Mouse (Mus musculus) G1E-ER4 (cell line): Measurements from ENCODE around the gene C1qtnf2. TPM values are rescaled to one million over a fixed set of nuclear protein-coding genes. Genes with fewer than 3 reads are reported as not detected.

Experiments used
- GATA1 ChIP-seq: IDR thresholded peaks from one replicate; pipeline ENCODE4 v1.8.0; 2012; ENCODE audit warnings: low read length, inconsistent platforms
- polyA plus RNA-seq: library from polyadenylated mRNA; stranded (reverse); fragments of >175 nt; gene quantifications from 2 replicates; pipeline ENCODE4 v1.2.3, GENCODE M21; 2012

C1qtnf2 gene
- polyA plus RNA-seq, 1 experiment, result not detected

GRCm38 (mm10) chr11:43509878-43510277 is 35.8 kb downstream of the C1qtnf2 start:
- TF ChIP-seq GATA1, result no peak

GRCm38 (mm10) chr11:43512661-43513190 is 38.6 kb downstream of the C1qtnf2 start:
- TF ChIP-seq GATA1, result no peak

GRCm38 (mm10) chr11:43516344-43517021 is 42.4 kb downstream of the C1qtnf2 start:
- no peak for TF ChIP-seq GATA1

GRCm38 (mm10) chr11:43517641-43518040 is 43.6 kb downstream of the C1qtnf2 start:
- TF ChIP-seq GATA1, result no peak

- no peak for TF ChIP-seq GATA1
Measured at GRCm38 (mm10) chr11:43518086-43518485, 44.0 kb downstream of the C1qtnf2 start.

- no peak for TF ChIP-seq GATA1
Measured at GRCm38 (mm10) chr11:43518821-43519220, 44.7 kb downstream of the C1qtnf2 start.

- no peak for TF ChIP-seq GATA1
Measured at GRCm38 (mm10) chr11:43520521-43520920, 46.4 kb downstream of the C1qtnf2 start.

GRCm38 (mm10) chr11:43528078-43528682 is 54.1 kb downstream of the C1qtnf2 start:
- TF ChIP-seq GATA1, result no peak

- no peak for TF ChIP-seq GATA1
Measured at GRCm38 (mm10) chr11:43528683-43529499, 54.8 kb downstream of the C1qtnf2 start, which contains the start of gene Ccnjl. TSS of gene Ccnjl (plus strand) at chr11:43528784.

- no peak for TF ChIP-seq GATA1
Measured at GRCm38 (mm10) chr11:43530043-43530442, 56.0 kb downstream of the C1qtnf2 start.

GRCm38 (mm10) chr11:43531619-43532018 is 57.5 kb downstream of the C1qtnf2 start:
- TF ChIP-seq GATA1, result no peak

GRCm38 (mm10) chr11:43537074-43537473 is 63.0 kb downstream of the C1qtnf2 start:
- no peak for TF ChIP-seq GATA1

- no peak for TF ChIP-seq GATA1
Measured at GRCm38 (mm10) chr11:43539863-43540262, 65.8 kb downstream of the C1qtnf2 start.

Other genes starting within 250 kb of the C1qtnf2 start
- 4.3 and 5.1 TPM in 2 replicates for gene Pttg1, start 48.0 kb upstream of the C1qtnf2 start, polyA plus RNA-seq
- 2.6 and 3.6 TPM in 2 replicates for gene Slu7, start 40.5 kb upstream of the C1qtnf2 start, polyA plus RNA-seq
- not detected in 2 replicates for gene Ccnjl, start 54.5 kb downstream of the C1qtnf2 start, polyA plus RNA-seq
- gene 4933415A04Rik, start 112.8 kb downstream of the C1qtnf2 start, polyA plus RNA-seq, result not detected in 2 replicates
- not detected in 2 replicates for gene Fabp6, start 127.3 kb downstream of the C1qtnf2 start, polyA plus RNA-seq
- 5.3 and 6.8 TPM in 2 replicates for gene Pwwp2a, start 207.7 kb downstream of the C1qtnf2 start, polyA plus RNA-seq